Mouse (Mus musculus) heart, adult 2 months (tissue): ENCODE results near the gene Rnf38.

Experiments used
- EP300 ChIP-seq: fragments of 200-500 bp; IDR thresholded peaks from 2 replicates; pipeline ENCODE4 v1.6.1; 2011; ENCODE audit warnings: low read depth, low read length, control low read depth; ENCODE audit not compliant: insufficient read depth
- POLR2A ChIP-seq: fragments of 200-500 bp; IDR thresholded peaks from 2 replicates; pipeline ENCODE4 v1.6.1; 2011; ENCODE audit warnings: mild to moderate bottlenecking, low read depth, low read length, control low read depth; ENCODE audit not compliant: insufficient read depth

DNA sequence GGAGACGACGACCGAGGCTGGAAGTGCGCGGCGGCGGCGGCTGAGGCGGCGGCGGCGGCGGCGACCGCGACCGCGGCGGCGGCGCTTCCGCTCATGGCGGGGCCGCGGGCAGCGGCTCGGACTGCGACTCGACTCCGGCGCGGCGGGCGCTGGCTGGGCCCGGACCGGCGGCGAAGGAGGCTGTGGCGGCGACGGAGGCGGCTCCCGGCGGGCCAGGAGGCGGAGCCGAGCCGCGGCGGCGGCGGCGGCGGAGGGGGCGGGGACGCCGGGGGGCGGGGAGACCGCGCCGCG is at the start of gene Rnf38:
- TF ChIP-seq POLR2A (no peak), EP300 (no peak)
